Mouse (Mus musculus) ZHBTc4 (cell line): ENCODE measurements at regions not wholly inside any gene's neighbourhood (a gene's known extent, or its start where the extent isn't known, plus 50 kb on each side); places are given as distances from the start of the nearest gene placed in this dataset.

Experiments used
- DNase-seq: peaks from one replicate; pipeline ENCODE4 v3.0.0-alpha.2; 2011; ENCODE audit warnings: low read depth, low spot score

DNA sequence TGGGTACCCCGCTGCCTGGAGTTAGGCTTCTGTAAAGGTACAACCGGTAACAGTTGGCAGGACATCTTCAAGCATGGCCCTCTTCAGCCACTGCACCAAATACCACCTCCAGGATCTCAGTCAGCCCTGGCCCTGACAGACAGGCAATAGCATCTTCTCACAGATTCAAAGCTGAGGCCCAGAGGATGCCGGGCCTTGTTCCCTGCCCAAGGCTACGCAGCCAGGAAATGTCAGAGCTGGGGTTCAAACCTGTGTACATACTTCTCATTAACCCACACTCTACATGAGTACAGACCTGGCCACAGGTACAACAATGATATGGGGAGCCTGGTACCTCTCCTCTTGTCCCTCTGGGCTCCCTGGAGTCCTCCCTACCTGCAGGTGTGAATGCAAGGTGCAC, 497.3 kb downstream of the Med13l start:
- DNase-seq, result no peak

- no peak for DNase-seq
Observed at GRCm38 (mm10) chr5:119058231-119058851, 497.9 kb downstream of the Med13l start.

DNA sequence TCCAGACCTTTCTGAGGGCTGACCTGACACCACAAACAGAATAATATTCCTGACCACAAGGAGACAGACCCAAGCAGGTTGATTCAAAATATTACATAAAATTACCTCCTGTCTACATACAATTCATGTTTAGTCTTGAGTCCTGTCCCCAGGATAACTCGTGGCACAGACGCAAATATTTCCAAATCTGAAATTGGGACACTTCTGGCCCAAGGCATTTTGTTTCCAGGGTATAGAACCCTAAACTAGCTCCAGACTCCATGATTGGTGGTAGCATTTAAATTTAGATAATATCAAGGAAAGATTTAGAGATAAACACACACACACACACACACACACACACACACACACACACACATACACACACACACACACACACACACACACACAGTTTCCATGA, 498.7 kb downstream of the Med13l start:
- no peak for DNase-seq

DNA sequence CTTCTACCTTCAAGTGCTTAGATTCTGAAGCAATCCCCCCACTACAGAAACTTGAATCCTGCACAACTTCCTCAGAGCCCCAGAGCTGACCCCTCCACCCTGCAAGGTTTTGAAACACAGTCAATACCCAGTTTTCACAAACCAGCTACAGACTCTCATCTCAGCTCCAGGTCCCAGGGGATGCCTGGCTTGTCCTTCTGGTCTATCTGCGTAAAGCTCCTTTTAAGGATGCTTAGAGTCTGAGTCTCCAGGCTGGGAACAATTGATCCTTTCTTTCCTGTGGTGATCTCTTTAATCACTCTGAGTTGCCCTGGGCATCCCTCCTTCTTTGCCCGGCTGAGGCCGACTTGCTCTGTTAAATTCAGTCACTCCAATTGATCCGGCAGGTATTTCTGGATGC, 500.4 kb downstream of the Med13l start:
- no peak for DNase-seq

GRCm38 (mm10) chr5:119062478-119062877, 502.0 kb downstream of the Med13l start:
- no peak for DNase-seq

DNA sequence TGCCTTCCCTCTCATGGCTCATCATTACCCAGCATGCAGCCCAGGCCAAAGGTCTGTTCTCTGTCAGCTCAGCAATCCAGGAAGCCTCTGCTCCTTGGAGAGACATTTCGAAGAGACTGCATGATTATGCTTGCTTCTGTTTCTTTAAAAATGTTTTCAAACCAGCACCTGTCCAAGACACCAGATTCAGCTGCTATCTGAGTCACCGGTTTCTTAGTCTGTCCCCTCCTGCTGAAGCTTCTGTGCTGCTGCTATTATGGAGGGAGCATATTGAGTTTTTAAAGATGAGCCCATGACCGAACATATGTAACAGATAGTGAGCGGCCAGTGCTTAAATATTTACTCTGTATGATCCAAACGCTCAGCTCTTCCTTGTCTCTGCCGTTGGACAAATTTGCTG, 506.2 kb downstream of the Med13l start:
- DNase-seq, result no peak

DNA sequence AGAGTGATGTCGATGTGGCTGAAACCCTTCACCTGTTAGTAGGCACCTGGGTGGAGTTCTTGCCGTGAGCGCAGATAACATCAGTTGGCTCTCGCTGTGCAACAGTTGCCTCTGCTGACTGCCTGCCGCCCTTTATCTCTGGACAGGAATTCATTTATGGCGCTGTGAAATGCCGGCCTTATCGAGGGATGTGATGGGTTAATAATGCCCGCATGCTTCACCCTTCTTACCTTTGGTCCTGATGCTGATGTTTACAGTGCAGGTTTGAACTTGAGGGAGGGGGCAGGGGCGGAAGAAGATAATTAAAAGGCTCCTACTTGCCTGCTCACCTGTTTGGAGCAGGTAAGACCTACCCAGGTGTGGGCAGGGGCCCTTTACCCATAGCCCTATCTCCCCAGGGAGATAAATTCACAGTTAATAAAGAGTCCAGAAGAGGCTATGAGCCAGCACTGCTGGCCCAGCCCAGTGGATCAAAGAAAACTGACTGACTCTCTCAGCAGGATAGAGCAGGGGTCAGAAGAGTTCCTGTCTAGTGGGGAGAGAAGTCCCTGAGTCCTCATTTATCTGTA, 509.4 kb downstream of the Med13l start:
- no peak for DNase-seq

- no peak for DNase-seq
Observed at GRCm38 (mm10) chr5:119072712-119073111, 512.2 kb downstream of the Med13l start.

DNA sequence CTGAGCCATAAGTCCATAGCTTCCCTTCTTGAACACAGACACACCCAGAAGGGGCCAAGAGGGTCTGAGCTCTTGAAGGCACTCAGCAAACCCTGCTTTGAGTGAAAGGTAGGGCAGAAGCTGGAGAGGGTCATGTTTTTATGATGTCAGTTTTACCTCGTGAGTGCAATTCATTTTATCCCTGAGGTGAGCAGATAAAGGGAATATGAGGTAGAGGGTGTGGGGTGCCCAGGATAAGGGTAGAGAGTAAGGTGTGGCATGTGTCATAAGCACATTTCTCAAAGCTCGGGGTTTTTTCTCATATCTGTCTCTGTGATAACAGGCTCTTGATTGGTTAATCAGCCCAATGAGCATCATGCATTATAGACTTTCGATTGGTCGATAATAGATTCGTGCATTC, 520.3 kb downstream of the Med13l start:
- DNase-seq, result no peak

GRCm38 (mm10) chr5:119082895-119083294, 522.4 kb downstream of the Med13l start:
- no peak for DNase-seq

GRCm38 (mm10) chr5:119097576-119098193, 537.2 kb downstream of the Med13l start:
- DNase-seq, result peak; percentile 69

DNA sequence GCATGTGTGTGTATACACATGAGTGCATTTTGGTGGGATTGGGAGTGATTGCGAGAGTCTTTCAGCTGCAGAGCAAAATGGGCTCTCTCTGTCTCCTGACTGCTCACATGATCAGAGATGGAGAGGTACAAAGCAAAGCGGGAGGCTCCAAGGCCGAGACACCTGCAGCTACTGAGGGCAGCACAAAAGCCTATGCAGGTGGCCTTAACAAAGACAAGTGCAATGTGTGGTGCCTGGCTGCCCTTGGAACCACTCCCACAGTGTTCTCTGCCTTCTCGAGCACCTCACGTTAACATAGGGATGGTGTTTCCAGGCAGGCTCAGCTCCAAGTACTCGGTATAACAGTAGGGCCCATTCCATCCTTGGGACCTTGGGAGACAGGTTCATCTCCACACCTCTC, 539.3 kb downstream of the Med13l start:
- peak; percentile 57 for DNase-seq

DNA sequence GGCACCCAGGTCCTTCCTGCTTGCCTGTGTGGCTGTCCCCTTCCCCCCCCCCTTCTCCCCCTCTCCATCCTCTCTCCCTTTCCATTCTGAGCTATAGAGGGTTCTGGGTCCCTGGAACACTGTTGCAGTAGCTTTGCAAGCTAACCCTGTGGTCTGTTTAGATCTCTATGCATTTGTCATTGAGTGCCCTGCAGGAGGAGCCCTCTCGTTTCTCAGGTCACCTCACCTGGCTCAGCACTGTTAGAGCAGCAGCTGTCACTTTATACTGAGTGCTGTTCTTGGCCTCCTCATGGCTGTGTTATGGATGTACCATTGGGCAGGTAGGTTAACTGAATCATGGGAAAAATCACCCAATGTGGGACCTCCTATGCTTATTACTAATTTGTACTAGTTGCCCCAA, 543.0 kb downstream of the Med13l start:
- no peak for DNase-seq

- no peak for DNase-seq
Observed at GRCm38 (mm10) chr5:119107898-119108297, 547.4 kb downstream of the Med13l start.

- no peak for DNase-seq
Observed at GRCm38 (mm10) chr5:119109501-119109900, 549.0 kb downstream of the Med13l start.

DNA sequence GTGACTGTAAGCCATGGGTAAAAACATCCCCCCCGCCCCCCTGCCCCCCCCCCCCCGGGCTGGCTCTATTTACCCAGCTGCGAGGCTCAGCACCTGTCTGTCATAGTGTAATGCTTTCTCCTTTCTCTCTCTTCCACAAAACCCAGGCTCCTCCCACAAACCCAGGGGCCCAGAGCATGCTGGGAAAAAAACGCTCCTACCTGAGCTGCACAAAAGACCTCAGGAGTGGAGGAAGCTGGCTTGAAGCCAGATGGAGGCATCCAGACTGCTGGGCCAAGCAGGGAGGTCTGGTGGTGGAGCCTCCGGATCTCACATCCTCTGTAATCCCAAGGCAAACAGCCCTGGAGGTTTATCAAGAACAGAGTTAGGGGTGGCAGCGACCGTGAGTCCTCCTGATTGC, 553.6 kb downstream of the Med13l start:
- peak; percentile 62 for DNase-seq

GRCm38 (mm10) chr5:119125745-119126144, 544.7 kb upstream of the Tbx3 start:
- no peak for DNase-seq

DNA sequence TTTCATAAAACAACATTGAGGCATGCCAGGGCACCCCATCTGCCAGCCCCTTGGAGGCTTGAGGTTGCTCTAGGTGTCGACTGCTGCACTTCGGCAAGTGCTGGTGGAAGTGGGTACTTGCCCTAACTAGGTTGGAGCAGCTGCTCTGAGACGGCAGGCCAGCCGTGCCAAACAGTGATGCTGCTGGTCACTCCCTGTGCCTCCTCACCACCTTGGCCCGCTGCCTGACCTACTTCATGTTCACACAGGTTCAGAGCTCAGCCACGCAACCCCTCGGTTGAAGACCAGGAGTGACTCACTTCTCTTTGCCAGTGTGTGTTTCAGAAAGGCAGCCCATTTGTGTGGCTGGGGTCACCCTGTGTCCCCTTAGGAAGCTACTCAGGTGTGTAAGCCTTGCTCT, 540.3 kb upstream of the Tbx3 start:
- DNase-seq, result no peak

- DNase-seq, result no peak
Observed at GRCm38 (mm10) chr5:119131461-119131860, 539.0 kb upstream of the Tbx3 start.

DNA sequence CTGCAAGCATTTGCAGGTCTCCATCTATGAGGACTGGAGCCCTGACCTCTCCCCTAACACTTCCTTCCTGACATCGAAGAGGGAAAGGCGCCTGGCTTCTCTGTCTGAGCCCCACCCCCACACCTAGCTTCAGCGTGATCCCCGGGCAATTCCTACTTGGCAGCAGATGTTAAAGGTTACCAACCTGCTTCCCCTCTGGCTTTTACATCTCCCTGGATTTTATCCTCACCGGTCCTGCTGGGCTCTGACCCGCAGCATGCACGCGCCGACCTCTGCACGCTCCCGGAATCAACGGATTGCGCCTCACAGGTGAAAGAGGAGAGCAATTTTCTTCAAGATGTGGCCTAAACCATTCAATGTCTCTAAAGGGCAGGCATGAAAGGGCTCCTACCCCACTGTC, 537.1 kb upstream of the Tbx3 start:
- no peak for DNase-seq

GRCm38 (mm10) chr5:119136916-119137315, 533.6 kb upstream of the Tbx3 start:
- no peak for DNase-seq

- DNase-seq, result no peak
Observed at GRCm38 (mm10) chr5:119137409-119137808, 533.1 kb upstream of the Tbx3 start.

GRCm38 (mm10) chr5:119137821-119138221, 532.6 kb upstream of the Tbx3 start:
- DNase-seq, result peak; percentile 45
